Mouse (Mus musculus) cerebellum, adult 2 months (tissue): ENCODE results near the gene Creb3l4.
A peak's percentile ranks its signal among the peaks of the same experiment; 100 is the strongest.

ENCODE experiments used
- CTCF ChIP-seq: fragments of 200-500 bp; IDR thresholded peaks from 2 replicates; pipeline ENCODE4 v1.5.1; 2011; ENCODE audit warnings: low read depth, mild to moderate bottlenecking, control low read depth, low read length, moderate library complexity, borderline replicate concordance; ENCODE audit not compliant: insufficient read depth
- POLR2A ChIP-seq: fragments of 200-500 bp; IDR thresholded peaks from 2 replicates; pipeline ENCODE4 v1.6.1; 2011; ENCODE audit warnings: low read length, control low read depth, borderline replicate concordance; ENCODE audit not compliant: insufficient read depth

DNA sequence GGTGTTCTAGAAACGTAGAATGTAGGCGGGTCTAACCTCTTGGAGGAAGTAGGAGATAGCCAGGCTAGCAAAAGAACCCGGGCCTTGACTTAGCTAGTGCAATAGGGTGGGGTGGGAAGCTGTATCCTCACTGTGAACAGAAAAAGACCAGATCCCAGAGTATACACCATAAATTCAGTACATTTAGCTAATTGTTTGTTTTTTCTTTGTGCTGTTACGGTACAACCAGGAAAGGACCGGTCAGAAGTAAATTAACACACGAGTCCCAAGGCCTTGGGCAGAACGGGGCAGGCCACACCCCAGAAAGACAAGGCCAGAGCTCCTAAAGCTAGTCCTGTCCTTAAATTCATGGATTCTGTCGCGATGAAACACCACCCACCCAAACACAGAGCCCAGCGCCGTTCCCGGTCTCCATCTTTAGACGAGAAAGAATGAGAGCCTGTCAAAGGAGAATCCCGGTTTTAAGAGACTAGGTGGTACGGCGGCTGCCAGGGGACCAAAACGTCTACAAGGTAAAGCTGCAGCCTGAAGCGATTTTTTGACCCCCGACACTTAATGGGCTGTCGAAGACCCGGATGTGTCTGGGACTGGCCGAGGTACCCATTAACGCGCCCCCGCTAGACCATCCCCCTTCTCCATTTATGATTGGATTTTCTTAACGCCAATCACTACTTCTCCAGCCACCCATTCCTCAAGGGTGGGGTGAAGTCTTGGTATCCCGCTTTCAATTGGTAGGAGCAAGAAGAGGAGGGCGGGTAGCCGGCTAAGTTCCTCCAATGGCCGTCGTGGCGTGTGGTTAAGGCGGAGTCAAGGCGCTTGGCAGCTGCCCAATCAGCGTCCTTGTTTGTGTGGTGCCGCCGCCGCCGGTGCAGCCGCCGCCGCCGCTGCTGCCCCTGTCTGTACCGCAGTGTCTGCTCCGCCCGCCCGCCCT lies 49.3 kb upstream of the Creb3l4 start, which contains the start of gene Gatad2b:
- TF ChIP-seq CTCF (no peak), POLR2A (peak; percentile 65; the same call in 1 of the 2 replicates)
